Mouse (Mus musculus) embryonic facial prominence, embryonic 10.5 days (tissue): ENCODE results near the gene Trem2. TPM values are rescaled to one million over a fixed set of nuclear protein-coding genes. Genes with fewer than 3 reads are reported as not detected.
"Not testable (repeated sequence)": the region's sequence is repeated elsewhere in the genome, so short reads cannot be mapped to it uniquely, and the experiment has no call there.

Experiments
- DNase-seq: peaks from one replicate; pipeline ENCODE4 v3.0.0-alpha.2; 2017; ENCODE audit warnings: low spot score
- H3K27ac ChIP-seq: fragments of 300-500 bp; sonication (generic); replicated peaks from 2 replicates; pipeline ENCODE4 v1.5.1; 2016; ENCODE audit warnings: mild to moderate bottlenecking
- H3K27me3 ChIP-seq: fragments of 300-500 bp; sonication (generic); replicated peaks from 2 replicates; pipeline ENCODE4 v1.6.1; 2016; ENCODE audit warnings: low read depth, mild to moderate bottlenecking; ENCODE audit not compliant: poor library complexity, severe bottlenecking
- H3K36me3 ChIP-seq: fragments of 300-500 bp; sonication (generic); replicated peaks from 2 replicates; pipeline ENCODE4 v1.6.1; 2016; ENCODE audit warnings: mild to moderate bottlenecking, moderate library complexity
- H3K4me1 ChIP-seq: fragments of 300-500 bp; sonication (generic); 2 replicates; pipeline ENCODE4 v1.6.1; 2016
- H3K4me3 ChIP-seq: fragments of 300-500 bp; sonication (generic); 2 replicates; pipeline ENCODE4 v1.5.1; 2016; ENCODE audit warnings: mild to moderate bottlenecking, moderate library complexity
- H3K9me3 ChIP-seq: fragments of 300-500 bp; sonication (generic); 2 replicates; pipeline ENCODE4 v1.6.1; 2016; ENCODE audit warnings: mild to moderate bottlenecking
- WGBS: fragments of 180-500 bp; shearing (Covaris S2); methylation state at CpG from one replicate; pipeline ENCODE4 v1.1.7; 2016; 5-methylcytosine and 5-hydroxymethylcytosine counted together
- polyA plus RNA-seq: library from polyadenylated mRNA; unstranded; fragments of >200 nt; fragmentation: Nextera tagmentation; extraction: Ambion mirVana; gene quantifications from 2 replicates; pipeline ENCODE4 v1.2.1, GENCODE M21; 2016

The Trem2 gene
- polyA plus RNA-seq, result 0.59 and 2.5 TPM in 2 replicates

DNA sequence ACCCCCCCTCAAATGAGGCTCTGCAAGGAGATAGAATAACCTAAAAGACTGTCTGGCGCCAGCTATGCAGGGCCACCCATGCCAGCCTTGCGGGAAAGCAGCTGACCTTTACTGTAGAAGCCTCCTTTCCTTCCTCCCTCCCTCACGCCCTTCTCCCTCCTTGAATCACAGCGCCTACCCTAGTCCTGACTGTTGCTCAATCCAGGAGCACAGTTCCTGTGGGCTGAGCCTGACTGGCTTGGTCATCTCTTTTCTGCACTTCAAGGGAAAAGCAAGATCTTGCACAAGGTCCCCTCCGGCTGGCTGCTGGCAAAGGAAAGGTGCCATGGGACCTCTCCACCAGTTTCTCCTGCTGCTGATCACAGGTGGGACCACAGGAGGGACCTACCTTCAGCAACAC lies at the start of gene Trem2:
TSS of gene Trem2 (plus strand) at position 171 of the 400 bp plus-strand sequence.
- Histone ChIP-seq H3K4me1 (no peaks in the 10 kb centered on the region), H3K4me3 (no peak within 1 kb of the TSS), H3K27me3 (no peaks in the 10 kb centered on the region), H3K36me3 (no peaks in the 10 kb centered on the region), H3K27ac (no peak within 1 kb of the TSS), H3K9me3 (no peaks in the 10 kb centered on the region)
- 76% methylated on average over 5 of the region's 5 CpGs for WGBS
- no peak for DNase-seq

DNA sequence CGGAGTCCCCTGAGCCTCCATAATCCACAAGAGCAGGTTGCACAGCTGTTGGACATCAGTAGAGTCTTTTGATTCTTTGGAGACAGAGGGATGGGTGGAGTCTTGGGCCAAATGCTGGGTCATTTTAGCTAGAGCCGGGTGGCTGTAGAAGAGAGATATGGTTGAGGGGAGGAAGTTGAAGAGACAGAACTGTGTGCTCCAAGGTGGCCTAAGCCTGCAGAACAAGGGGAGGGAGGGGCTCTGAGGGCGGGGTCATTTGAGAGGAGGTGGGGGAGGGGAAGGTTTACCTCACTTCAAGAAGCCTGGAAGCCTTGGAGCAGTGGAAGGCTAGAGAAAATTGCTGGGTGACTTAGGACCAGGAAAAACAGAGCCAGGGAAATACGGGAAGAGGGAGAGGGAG lies 47.0 kb upstream of the Trem2 start, which contains the start of gene Treml2:
TSS of gene Treml2 (plus strand) at position 296 of the 400 bp plus-strand sequence.
- Histone ChIP-seq H3K36me3 (no peaks in the 10 kb centered on the region), H3K4me1 (peaks cover 12% of the 10 kb centered on the region), H3K27ac (0 out of 2 replicates have a peak within 1 kb of the TSS, but pooled peaks have one; percentile 51), H3K9me3 (no peaks in the 10 kb centered on the region), H3K27me3 (no peaks in the 10 kb centered on the region), H3K4me3 (peak within 1 kb of the TSS; percentile 20; the same call in 1 of the 2 replicates)
- 40% methylated on average over 3 of the region's 4 CpGs for WGBS
- peak; percentile 24 for DNase-seq

DNA sequence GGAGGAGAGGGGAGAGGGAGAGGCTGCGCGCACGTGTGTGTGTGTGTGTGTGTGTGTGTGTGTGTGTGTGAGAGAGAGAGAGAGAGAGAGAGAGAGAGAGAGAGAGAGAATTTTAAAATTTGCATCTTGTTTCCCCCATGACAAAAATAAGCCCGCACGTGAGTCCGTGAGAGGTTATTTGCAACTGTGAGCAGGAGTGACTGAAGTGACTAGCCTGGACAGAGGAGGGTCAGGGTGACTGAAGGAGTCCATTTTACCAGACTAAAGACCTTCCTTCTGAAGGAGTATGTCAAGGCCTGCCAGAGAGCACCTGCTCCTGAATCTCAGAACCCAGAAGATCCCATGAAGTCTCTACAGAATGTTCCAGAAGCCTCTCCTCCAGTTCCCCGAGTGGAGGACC lies 46.4 kb upstream of the Trem2 start:
- peaks cover 12% of the 10 kb centered on the region for H3K4me1 ChIP-seq
- DNase-seq, result no peak
- H3K27ac ChIP-seq, result 0 out of 2 replicates have a peak overlapping the region, but pooled peaks have one; percentile 51
- H3K4me3 ChIP-seq, result no peak overlapping the region
- H3K36me3 ChIP-seq, result no peaks in the 10 kb centered on the region
- 62% methylated on average over 7 of the region's 7 CpGs for WGBS
- no peaks in the 10 kb centered on the region for H3K27me3 ChIP-seq
- H3K9me3 ChIP-seq, result no peaks in the 10 kb centered on the region

DNA sequence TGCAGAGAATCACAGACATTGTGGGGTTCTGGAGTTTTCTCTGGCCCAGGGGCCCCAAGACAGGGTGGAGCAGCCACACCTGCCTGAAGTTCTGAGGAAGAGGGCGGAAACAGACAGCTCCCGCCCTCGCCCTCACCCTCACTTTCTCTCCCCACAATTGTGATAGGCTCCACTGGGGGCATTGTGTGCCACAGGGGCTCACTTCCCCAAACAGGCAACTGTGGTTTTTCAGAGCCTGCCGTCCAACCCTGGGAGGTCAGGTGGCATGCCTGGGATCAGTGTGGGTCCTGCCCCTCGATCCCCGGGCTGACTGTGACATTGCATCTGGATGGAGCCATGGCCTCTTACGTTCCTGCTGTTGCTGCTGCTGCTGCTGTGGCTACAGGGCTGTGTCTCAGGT lies 46.0 kb upstream of the Trem2 start:
- no peaks in the 10 kb centered on the region for H3K9me3 ChIP-seq
- no peaks in the 10 kb centered on the region for H3K27me3 ChIP-seq
- H3K4me3 ChIP-seq, result peak overlapping the region; percentile 20; the same call in 1 of the 2 replicates
- H3K36me3 ChIP-seq, result no peaks in the 10 kb centered on the region
- peaks cover 12% of the 10 kb centered on the region for H3K4me1 ChIP-seq
- DNase-seq, result no peak
- WGBS, result 66% methylated on average over 7 of the region's 7 CpGs
- H3K27ac ChIP-seq, result 0 out of 2 replicates have a peak overlapping the region, but pooled peaks have one; percentile 51

DNA sequence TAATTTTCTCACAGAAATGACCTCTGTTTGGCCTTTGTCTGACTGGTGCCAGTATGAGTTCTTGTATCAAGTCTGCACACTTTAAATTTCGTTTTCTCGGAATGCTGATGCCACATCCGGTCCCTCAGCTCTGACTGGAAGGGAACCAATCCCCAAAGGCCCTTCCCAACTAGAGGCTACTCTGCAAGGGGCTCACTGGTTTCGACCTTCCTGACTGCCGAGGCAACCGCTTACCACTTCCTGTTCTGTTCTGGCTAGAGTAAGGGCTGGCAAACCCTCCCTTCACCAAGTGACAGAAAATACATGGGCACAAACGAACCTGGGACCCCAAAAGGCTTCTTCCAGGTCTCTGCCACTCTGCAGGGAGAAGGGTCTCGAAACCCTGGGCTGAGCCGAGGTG lies 45.3 kb upstream of the Trem2 start:
- DNase-seq, result no peak
- H3K9me3 ChIP-seq, result no peaks in the 10 kb centered on the region
- H3K4me1 ChIP-seq, result peaks cover 12% of the 10 kb centered on the region
- no peaks in the 10 kb centered on the region for H3K36me3 ChIP-seq
- no peak overlapping the region for H3K27ac ChIP-seq
- 78% methylated on average over 9 of the region's 9 CpGs for WGBS
- 0 out of 2 replicates have a peak overlapping the region, but pooled peaks have one; percentile 20 for H3K4me3 ChIP-seq
- no peaks in the 10 kb centered on the region for H3K27me3 ChIP-seq

DNA sequence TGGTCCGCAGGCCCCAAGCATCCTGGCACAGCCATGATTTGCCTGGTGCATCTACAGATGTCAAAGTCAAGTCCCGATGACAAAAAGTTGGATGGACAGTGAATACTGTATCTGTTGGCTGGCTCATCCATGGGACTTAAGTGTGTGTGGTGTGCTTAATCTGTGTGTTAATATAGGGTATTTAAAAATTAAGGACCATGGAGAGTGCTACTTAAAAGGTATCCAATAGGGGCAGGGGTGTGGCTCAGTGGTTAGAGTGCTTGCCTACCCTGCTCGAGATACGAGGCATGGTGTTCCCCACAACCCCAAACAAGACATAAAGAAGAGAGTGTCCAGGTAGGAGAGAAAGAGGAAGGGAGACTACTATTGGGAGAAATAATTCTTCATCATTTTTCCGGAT lies 44.4 kb upstream of the Trem2 start:
- no peak overlapping the region for H3K4me3 ChIP-seq
- no peaks in the 10 kb centered on the region for H3K36me3 ChIP-seq
- no peaks in the 10 kb centered on the region for H3K27me3 ChIP-seq
- no peak overlapping the region for H3K27ac ChIP-seq
- no peak for DNase-seq
- H3K9me3 ChIP-seq, result no peaks in the 10 kb centered on the region
- 87% methylated on average over 5 of the region's 5 CpGs for WGBS
- H3K4me1 ChIP-seq, result peaks cover 12% of the 10 kb centered on the region

DNA sequence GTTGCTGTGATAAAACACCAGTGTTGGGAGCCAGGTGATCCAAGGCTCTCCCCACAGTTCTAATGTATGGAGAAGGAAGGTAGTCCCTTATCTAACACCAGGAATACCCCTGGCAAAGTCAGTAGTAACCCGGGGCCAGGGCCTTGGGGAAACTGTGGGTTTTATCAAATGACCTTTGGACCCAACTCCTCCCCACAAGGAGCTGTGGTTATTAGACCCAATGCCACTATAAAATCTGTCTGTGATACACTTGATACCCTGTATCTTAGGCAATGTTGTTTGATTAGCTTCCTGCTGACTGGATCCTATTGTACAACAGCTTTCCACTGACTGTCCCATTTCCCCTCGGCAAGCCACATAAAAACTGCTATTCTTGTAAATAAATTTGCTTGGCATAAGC lies 34.1 kb upstream of the Trem2 start:
- no peaks in the 10 kb centered on the region for H3K4me1 ChIP-seq
- no peak overlapping the region for H3K27ac ChIP-seq
- H3K27me3 ChIP-seq, result no peaks in the 10 kb centered on the region
- DNase-seq, result no peak
- no peaks in the 10 kb centered on the region for H3K36me3 ChIP-seq
- H3K9me3 ChIP-seq, result no peaks in the 10 kb centered on the region
- 83% methylated on average over 2 of the region's 2 CpGs for WGBS
- H3K4me3 ChIP-seq, result no peak overlapping the region

DNA sequence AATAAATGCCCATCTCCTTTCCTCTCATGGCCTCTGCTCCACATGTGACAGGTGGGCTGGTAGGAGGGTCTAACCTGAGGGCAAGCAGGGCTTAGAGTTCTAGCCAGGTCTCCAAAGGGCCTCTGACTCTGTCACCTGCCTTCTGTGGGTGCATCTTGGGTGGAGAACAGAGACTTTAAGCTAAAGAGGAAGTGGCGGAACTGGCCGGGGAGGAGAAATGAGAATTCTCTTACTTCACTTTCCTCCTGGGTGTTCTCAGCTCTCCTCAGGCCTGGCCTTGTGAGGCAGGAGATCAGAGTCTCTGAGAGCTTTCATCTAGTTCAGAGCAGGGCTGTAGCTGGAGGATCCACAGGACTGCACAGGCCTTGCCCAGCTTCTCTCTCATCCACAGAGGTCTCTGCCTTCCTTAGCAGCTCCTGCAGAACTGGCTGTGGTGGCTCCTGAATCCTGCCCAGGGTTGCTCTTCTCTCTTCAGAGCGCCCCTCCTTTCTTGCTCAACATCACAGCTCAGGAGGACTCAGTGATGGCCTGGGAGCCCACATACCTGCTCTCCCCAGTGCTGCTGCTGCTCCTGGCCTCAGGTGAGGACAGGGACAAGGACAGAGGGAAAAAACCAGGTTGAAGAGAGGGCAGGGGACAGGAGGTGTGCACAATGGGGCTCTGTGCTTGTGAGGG lies 30.2 kb upstream of the Trem2 start, which contains the start of gene B430306N03Rik:
TSS of gene B430306N03Rik (plus strand) at position 237 of the 675 bp plus-strand sequence.
- not testable (repeated sequence) for H3K27me3 ChIP-seq, H3K36me3 ChIP-seq, DNase-seq, H3K9me3 ChIP-seq, H3K4me1 ChIP-seq, H3K27ac ChIP-seq, H3K4me3 ChIP-seq
- WGBS, result 83% methylated on average over 3 of the region's 3 CpGs

DNA sequence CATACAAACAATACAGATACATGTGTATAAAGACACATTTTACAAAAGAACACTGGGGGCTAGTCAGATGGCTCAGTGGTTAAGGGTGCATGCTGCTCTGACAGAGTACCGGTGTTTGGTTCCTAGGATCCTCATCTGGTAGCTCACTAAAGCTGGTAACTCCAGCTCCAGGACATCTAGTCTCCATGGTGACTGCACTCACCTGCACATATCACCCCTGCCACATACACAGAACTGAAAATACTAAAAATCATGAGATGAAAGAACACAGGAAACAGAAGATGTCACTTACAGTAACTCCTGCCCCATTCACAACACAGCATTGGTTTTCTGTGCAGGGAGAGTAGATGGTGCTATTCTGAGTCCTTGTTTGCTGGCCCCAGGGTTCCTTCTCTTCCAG lies 27.5 kb upstream of the Trem2 start:
- no peak for DNase-seq
- H3K9me3 ChIP-seq, result no peaks in the 10 kb centered on the region
- no peak overlapping the region for H3K27ac ChIP-seq
- H3K4me3 ChIP-seq, result no peak overlapping the region
- no peaks in the 10 kb centered on the region for H3K27me3 ChIP-seq
- H3K36me3 ChIP-seq, result no peaks in the 10 kb centered on the region
- 93% methylated on average over 1 of the region's 1 CpGs for WGBS
- H3K4me1 ChIP-seq, result no peaks in the 10 kb centered on the region

DNA sequence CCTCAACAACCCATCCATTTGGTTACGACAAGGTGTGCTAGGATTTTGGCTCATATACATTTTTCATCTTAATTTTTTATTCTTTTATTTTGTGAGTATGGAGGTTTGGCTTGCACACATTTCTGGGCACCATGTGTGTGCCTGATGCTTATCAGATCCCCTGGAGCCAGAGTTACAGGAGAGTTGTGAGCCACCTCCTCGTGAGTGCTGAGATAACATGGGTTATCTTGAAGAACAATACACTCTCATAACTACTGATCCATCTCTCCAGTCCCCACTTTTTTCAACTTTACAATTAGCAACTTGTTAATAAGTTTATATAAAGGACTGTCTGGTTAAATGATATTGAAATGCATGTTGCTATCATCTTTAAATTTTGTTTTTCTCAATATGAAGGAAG lies 24.9 kb upstream of the Trem2 start:
- Histone ChIP-seq H3K4me3 (no peak overlapping the region), H3K9me3 (no peaks in the 10 kb centered on the region), H3K27me3 (no peaks in the 10 kb centered on the region), H3K36me3 (no peaks in the 10 kb centered on the region), H3K27ac (no peak overlapping the region), H3K4me1 (no peaks in the 10 kb centered on the region)
- DNase-seq, result no peak
- WGBS, result 79% methylated on average over 2 of the region's 2 CpGs

DNA sequence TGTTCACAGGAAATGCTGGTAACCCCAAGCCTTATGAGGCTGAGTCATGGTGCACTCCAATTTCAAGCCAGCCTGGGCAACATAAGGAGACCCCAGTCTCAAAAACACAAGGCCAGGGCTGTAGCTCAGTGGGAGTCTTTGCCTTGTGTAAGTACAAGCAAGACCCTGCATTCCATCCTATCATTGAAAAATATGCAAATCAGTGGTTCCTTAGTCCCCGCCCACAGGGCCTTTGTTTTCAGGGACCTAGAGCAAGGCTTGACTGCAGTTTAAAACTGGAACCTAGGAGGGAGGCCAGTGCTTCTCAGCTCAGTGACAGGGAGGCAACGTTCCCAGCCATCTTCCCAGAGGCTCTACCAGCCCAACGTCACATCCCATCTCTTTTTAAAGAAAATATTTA lies 23.0 kb upstream of the Trem2 start:
- 73% methylated on average over 3 of the region's 3 CpGs for WGBS
- Histone ChIP-seq H3K4me1 (peaks cover 6% of the 10 kb centered on the region), H3K27me3 (no peaks in the 10 kb centered on the region), H3K27ac (no peak overlapping the region), H3K36me3 (no peaks in the 10 kb centered on the region), H3K4me3 (no peak overlapping the region), H3K9me3 (no peaks in the 10 kb centered on the region)
- DNase-seq, result no peak

DNA sequence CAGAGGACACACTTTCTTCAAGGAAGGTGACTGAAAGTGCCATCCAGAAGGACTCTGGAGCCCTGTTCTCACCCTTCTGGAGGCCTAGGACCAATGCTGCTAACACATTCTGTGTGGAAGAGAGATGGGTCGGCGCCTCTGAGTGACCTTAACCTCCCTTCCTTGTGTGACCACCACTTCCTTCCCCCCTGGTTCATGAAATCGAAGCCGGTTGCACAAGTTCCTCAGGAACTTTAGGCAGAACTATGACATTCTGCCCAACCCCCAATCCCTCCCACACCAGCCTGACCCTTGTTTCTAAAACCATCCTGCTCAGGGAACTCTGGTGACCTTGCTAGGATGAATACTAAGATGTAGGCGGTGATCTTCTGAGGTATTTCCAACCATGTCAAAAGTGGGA lies 21.9 kb upstream of the Trem2 start:
- no peaks in the 10 kb centered on the region for H3K9me3 ChIP-seq
- WGBS, result 92% methylated on average over 5 of the region's 5 CpGs

DNA sequence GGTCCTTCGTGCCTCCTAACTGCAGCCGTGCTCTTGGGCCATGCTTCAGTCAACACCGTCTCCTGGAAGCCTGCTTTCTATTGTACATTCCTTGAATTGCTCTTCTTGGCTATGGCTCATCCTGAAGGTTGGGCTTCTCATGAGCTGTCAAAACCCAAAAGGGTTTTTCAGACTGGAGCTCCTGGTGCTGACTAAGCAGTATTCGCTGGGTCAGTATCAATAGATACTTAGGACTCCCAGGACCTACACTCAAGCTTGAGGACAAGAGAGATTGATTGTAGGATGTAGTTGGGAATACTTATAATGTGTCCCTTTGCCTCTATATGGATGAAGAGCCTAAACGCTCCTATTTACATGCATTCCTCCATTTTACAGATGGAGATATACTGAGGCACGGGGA lies 21.1 kb upstream of the Trem2 start:
- WGBS, result 93% methylated on average over 6 of the region's 6 CpGs
- no peaks in the 10 kb centered on the region for H3K36me3 ChIP-seq
- H3K4me1 ChIP-seq, result peaks cover 6% of the 10 kb centered on the region
- no peaks in the 10 kb centered on the region for H3K27me3 ChIP-seq
- H3K4me3 ChIP-seq, result no peak overlapping the region
- H3K9me3 ChIP-seq, result no peaks in the 10 kb centered on the region
- H3K27ac ChIP-seq, result no peak overlapping the region
- no peak for DNase-seq

More for the DNA sequence above, 21.9 kb upstream of the Trem2 start:
- no peak for DNase-seq
- Histone ChIP-seq H3K36me3 (no peaks in the 10 kb centered on the region), H3K27ac (no peak overlapping the region), H3K27me3 (no peaks in the 10 kb centered on the region), H3K4me3 (no peak overlapping the region), H3K4me1 (peaks cover 6% of the 10 kb centered on the region)
